Mouse (Mus musculus): Measurements from ENCODE around the gene Adad2. TPM values are rescaled to one million over a fixed set of nuclear protein-coding genes. Genes with fewer than 3 reads are reported as not detected.

Gene Adad2
- polyA plus RNA-seq, 2 experiments from 2014 or later = not detected

GRCm38 (mm10) chr8:119642960-119643359, 30.4 kb downstream of the Adad2 start:
- no peak for ATAC-seq

DNA sequence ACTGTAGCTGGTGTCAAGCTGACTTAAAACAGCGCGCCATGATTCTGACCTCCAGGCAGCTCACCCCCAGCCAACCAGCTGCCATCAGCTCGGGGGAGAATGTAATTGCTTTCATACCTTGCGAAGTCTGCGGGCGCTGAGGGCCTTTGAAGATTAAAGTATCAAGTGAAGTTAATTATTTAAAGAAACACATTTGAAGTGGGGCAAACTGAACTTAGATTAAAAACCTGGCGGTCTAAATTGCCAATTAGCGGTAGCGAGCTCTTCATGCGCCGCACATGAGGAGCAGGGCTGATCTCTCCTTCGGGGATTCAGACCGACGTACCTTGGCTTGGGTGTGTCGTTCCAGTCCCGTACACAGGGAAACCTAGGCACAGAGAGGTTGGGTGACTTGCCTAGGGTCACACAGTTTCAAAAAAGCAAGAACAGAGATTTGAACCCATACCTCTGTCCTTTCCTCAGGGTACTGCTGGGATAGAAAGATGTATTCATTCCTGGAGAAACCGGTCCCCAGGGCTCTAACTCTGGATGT, 31.9 kb downstream of the Adad2 start:
- no peak for ATAC-seq

GRCm38 (mm10) chr8:119644981-119645597, 32.5 kb downstream of the Adad2 start:
- ATAC-seq = no peak

DNA sequence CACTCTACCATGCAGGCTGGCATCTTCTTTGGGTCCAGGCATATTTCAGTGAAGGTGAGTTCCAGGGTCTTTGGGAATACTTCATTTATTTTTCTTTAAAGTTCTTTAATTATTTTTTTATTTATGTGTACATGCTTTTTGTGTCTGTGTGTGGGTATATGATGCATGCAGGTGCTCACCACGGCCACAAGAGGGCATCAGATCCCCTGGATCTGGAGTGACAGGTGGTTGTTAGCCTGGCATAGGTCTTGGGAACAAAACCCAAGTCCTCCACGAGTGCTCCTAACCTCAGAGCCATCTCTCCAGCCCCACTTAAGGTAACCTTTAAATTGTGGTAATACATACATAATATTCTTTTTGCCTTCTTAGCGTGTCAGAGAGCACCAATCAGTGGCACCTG, 33.6 kb downstream of the Adad2 start:
- no peak for ATAC-seq

DNA sequence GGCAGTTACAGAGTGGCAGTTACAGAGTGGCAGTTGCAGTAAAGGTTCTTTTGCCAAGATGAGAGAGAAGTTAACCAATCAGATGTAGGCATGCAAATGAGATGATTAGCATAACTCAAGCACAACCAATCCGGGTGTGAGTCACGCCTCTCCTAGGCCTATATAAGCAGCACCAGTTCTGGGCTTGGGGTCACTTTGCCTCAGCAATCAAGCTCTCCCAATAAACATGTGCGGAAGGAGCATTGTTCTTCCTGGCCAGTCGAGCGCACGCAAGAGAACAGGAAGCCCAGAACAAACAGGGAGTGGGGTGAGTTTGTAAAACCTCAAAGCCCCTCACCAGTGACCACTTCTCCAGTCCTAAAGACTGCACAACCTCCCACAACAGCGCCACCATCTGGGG, 34.3 kb downstream of the Adad2 start:
- no peak for ATAC-seq

GRCm38 (mm10) chr8:119651324-119651723, 38.8 kb downstream of the Adad2 start:
- ATAC-seq = no peak

- ATAC-seq = no peak
Observed at GRCm38 (mm10) chr8:119656709-119657464, 44.3 kb downstream of the Adad2 start.

DNA sequence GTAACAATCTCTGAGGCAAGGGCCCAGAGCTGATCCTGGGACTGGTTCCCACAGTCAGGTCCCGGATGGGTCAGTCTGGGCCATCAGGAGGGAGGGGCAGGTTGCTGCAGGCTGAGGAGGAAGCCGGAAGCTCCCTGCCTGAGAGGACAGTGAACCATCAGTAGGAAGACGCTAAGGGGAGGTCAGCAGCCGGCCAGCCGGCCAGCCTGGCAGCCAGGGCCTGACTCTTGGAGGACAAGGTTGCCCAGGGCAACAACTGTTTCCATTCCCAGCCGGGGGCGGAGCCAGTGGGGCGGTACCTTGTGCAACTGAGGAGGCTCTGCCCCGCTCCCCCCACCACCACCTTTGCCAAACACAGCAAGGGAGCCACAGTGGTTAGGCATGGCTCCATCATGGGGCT, 48.5 kb downstream of the Adad2 start:
- no peak for ATAC-seq

DNA sequence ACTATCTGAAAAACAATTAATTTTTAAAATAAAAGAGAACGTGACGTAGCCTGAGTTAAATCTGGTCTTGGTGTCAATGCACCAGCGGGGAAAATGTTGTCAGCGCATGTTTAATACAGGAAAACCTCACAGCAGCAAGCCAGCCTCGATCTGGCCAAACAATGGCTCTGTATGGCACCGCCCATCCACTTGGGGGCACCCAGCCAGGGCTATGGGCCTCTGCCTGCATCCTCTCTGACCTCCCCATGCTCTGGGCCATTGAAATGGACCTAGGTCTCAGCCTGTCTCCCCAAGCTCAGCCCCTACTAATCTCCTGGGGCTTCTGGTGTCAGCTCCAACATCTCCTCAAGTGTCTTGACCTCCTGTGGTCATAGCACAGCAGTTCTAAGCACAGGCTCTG, 49.3 kb downstream of the Adad2 start:
- ATAC-seq = no peak

- ATAC-seq = no peak
Observed at GRCm38 (mm10) chr8:119663440-119663839, 50.9 kb downstream of the Adad2 start.

GRCm38 (mm10) chr8:119665270-119665669, 52.7 kb downstream of the Adad2 start:
- ATAC-seq = no peak

Other genes starting within 250 kb of the Adad2 start
- 1 to 10 TPM; 4.2 to 6.4 TPM for gene Mlycd, start 217.9 kb upstream of the Adad2 start, polyA plus RNA-seq (2017; shearing (Covaris generic))
- 10 to 100 TPM in 1 of 2 experiments, 1 to 10 TPM in 1; 8.0 to 18.6 TPM for gene Osgin1, start 178.6 kb upstream of the Adad2 start, polyA plus RNA-seq (2017; shearing (Covaris generic))
- not detected for gene Necab2, start 166.0 kb upstream of the Adad2 start, polyA plus RNA-seq (2017; shearing (Covaris generic))
- gene Slc38a8, start 111.0 kb upstream of the Adad2 start, polyA plus RNA-seq (2017; shearing (Covaris generic)) = not detected
- gene Mbtps1, start 54.0 kb upstream of the Adad2 start, polyA plus RNA-seq (2017; shearing (Covaris generic)) = 10 to 100 TPM; 28.6 to 44.1 TPM
- gene Hsdl1, start 37.6 kb upstream of the Adad2 start, polyA plus RNA-seq (2017; shearing (Covaris generic)) = 10 to 100 TPM; 44.3 to 54.5 TPM
- not detected for gene Dnaaf1, start 37.5 kb upstream of the Adad2 start, polyA plus RNA-seq (2017; shearing (Covaris generic))
- gene Taf1c, start 7.5 kb upstream of the Adad2 start, polyA plus RNA-seq (2017; shearing (Covaris generic)) = 10 to 100 TPM in 1 of 2 experiments, 1 to 10 TPM in 1; 9.8 to 13.4 TPM
- not detected for gene Kcng4, start 22.9 kb downstream of the Adad2 start, polyA plus RNA-seq (2017; shearing (Covaris generic))
- not detected for gene Wfdc1, start 53.6 kb downstream of the Adad2 start, polyA plus RNA-seq (2017; shearing (Covaris generic))
- gene Atp2c2, start 87.3 kb downstream of the Adad2 start, polyA plus RNA-seq (2017; shearing (Covaris generic)) = not detected
- gene Tldc1, start 165.7 kb downstream of the Adad2 start, polyA plus RNA-seq (2017; shearing (Covaris generic)) = 10 to 100 TPM in 1 of 2 experiments, 1 to 10 TPM in 1; 8.8 to 11.1 TPM
- 100 to 1,000 TPM; 219 to 262 TPM for gene Cotl1, start 227.8 kb downstream of the Adad2 start, polyA plus RNA-seq (2017; shearing (Covaris generic))
- 1 to 10 TPM; 5.6 to 8.1 TPM for gene Klhl36, start 249.5 kb downstream of the Adad2 start, polyA plus RNA-seq (2017; shearing (Covaris generic))

All from activated CD4-positive, CD25-positive, alpha-beta regulatory T cell, adult 4 months (primary cell).